Mouse (Mus musculus) 3T3-L1 (cell line): ENCODE measurements around the gene Insm1.
A peak's percentile ranks its signal among the peaks of the same experiment; 100 is the strongest.

Experiments used
- DNase-seq: peaks from one replicate; pipeline ENCODE4 v3.0.0-alpha.2; 2015; ENCODE audit warnings: low read depth, low spot score

Insm1 gene

DNA sequence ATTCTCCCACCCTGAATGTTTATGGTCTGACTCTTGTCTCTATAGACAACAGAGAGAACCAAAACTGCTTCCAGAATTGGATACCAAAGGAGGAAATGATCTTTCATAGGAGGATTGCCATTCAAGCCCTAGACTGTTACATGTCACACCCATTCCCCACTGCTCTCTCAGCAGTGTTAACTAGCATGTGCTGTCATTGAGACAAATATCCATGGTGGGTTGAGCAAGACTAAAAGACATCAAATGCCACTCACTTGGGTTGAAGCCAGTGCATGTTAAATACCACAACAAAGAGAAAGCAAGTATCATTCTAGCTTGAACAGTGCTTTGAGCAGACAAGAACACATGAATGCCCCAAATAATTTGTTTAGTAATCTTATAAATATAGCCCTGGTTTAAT, 41.2 kb downstream of the Insm1 start:
- DNase-seq: no peak

DNA sequence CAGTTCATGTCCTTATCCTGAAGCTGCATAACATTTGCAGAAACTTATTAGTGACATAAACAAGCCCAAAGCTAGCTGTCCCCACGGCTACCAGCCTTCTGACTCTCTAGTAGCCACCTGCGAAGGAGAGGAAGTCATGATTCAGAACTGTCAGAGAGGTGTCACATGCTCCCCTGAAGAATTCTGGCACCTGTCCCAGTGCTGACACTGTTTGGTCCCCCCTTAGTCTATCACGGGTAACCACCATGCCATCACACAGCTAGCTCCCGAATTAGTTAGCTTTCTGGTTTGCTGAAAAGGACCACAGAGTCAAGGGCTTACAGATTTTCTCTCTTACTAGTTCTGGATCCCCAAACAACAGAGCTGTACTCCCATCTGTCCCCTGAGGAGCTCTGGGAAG, 43.3 kb downstream of the Insm1 start:
- peak; percentile 48 for DNase-seq

DNA sequence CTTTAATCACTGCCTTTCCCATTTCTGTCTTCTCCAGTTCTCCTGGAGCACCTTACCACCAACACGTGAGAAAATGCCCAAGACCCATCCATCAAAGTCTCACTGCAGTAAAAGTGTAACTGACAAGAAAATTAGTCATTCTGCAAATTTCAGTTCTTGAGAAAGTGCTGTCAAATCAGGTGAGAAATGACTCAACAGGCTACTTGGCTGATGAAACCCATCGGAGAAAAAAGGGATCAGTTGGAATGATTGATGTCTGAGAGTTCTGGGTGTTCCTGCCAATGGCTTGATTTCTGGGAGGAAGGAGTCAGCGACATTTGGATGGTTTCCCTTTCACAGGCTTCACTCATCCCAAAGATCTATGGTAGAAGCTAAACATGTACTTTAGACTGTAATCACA, 44.8 kb downstream of the Insm1 start:
- peak; percentile 77 for DNase-seq
